Mouse (Mus musculus): ENCODE data around the gene Tnfrsf11a. TPM values are rescaled to one million over a fixed set of nuclear protein-coding genes. Genes with fewer than 3 reads are reported as not detected.

Tnfrsf11a gene
- polyA plus RNA-seq, 1 experiment = 0.16 TPM

GRCm38 (mm10) chr1:105832784-105833183, 52.3 kb downstream of the Tnfrsf11a start:
- no peak overlapping the region for H3K4me3 ChIP-seq (ENCODE audit: insufficient read depth, poor library complexity, severe bottlenecking)
- no peak overlapping the region for H3ac ChIP-seq (ENCODE audit: control insufficient read depth, insufficient read length, low read depth)
- H3K27me3 ChIP-seq (ENCODE audit: control insufficient read depth, insufficient read depth, insufficient read length) = no peaks in the 10 kb centered on the region
- TF ChIP-seq CEBPB (IDR thresholded peaks at IDR 0.05; ENCODE audit: low read depth) = no peak
- no peak for TF ChIP-seq USF1 (IDR thresholded peaks at IDR 0.05; ENCODE audit: low read depth)
- no peak for TF ChIP-seq FOSL1 (IDR thresholded peaks at IDR 0.05; ENCODE audit: insufficient read depth, low read length, poor library complexity, severe bottlenecking)
- TF ChIP-seq MYOD1 (IDR thresholded peaks at IDR 0.05; ENCODE audit: control insufficient read depth, insufficient read length, low read depth) = no peak
- no peak for TF ChIP-seq CTCF (IDR thresholded peaks at IDR 0.05; ENCODE audit: control insufficient read depth, insufficient read depth, insufficient read length)
- TF ChIP-seq MAX (IDR thresholded peaks at IDR 0.05) = no peak
- no peak for TF ChIP-seq MYOG (IDR thresholded peaks at IDR 0.05; ENCODE audit: control insufficient read depth, extremely low read depth, insufficient read length)
- H3K79me3 ChIP-seq (ENCODE audit: low read depth) = no peaks in the 10 kb centered on the region
- H3K36me3 ChIP-seq (ENCODE audit: control insufficient read depth, insufficient read depth) = no peaks in the 10 kb centered on the region
- H3K79me2 ChIP-seq (ENCODE audit: control insufficient read depth, insufficient read depth) = no peaks in the 10 kb centered on the region

- Histone ChIP-seq H3K27me3 (ENCODE audit: control insufficient read depth, insufficient read depth, insufficient read length) (no peaks in the 10 kb centered on the region), H3ac (ENCODE audit: control insufficient read depth, insufficient read length, low read depth) (no peak overlapping the region), H3K79me3 (ENCODE audit: low read depth) (no peaks in the 10 kb centered on the region), H3K4me3 (ENCODE audit: insufficient read depth, poor library complexity, severe bottlenecking) (no peak overlapping the region), H3K36me3 (ENCODE audit: control insufficient read depth, insufficient read depth) (no peaks in the 10 kb centered on the region), H3K79me2 (ENCODE audit: control insufficient read depth, insufficient read depth) (no peaks in the 10 kb centered on the region)
- TF ChIP-seq MAX (IDR thresholded peaks at IDR 0.05) (no peak), MYOD1 (IDR thresholded peaks at IDR 0.05; ENCODE audit: control insufficient read depth, insufficient read length, low read depth) (no peak), FOSL1 (IDR thresholded peaks at IDR 0.05; ENCODE audit: insufficient read depth, low read length, poor library complexity, severe bottlenecking) (no peak), CTCF (IDR thresholded peaks at IDR 0.05; ENCODE audit: control insufficient read depth, insufficient read depth, insufficient read length) (no peak)
Measured at GRCm38 (mm10) chr1:105842950-105843349, 62.4 kb downstream of the Tnfrsf11a start.

DNA sequence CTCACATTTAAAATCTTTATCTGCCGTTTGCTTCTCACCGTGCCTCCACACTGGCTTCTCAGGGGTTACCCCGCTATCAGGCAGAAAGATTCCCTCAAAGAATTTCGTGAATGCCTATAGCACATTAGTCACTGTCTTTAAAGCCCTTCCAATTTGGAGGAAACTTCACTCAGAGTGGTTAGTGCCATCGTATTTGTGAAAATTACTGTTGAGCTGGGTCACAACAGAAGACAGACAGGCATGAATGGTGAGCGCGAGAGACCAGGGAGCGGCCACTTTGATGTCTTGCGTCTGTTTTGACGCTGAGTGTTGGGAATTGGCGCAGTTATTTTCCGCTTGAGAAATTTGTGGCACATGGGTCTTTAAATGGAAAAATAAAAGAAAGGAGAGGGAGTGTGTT, 62.9 kb downstream of the Tnfrsf11a start:
- Histone ChIP-seq H3K79me2 (ENCODE audit: control insufficient read depth, insufficient read depth) (no peaks in the 10 kb centered on the region), H3K27me3 (ENCODE audit: control insufficient read depth, insufficient read depth, insufficient read length) (no peaks in the 10 kb centered on the region), H3K36me3 (ENCODE audit: control insufficient read depth, insufficient read depth) (no peaks in the 10 kb centered on the region), H3ac (ENCODE audit: control insufficient read depth, insufficient read length, low read depth) (no peak overlapping the region), H3K79me3 (ENCODE audit: low read depth) (no peaks in the 10 kb centered on the region), H3K4me3 (ENCODE audit: insufficient read depth, poor library complexity, severe bottlenecking) (no peak overlapping the region)
- no peak for TF ChIP-seq CEBPB (IDR thresholded peaks at IDR 0.05; ENCODE audit: low read depth)
- TF ChIP-seq MAX (IDR thresholded peaks at IDR 0.05) = no peak
- no peak for TF ChIP-seq CTCF (IDR thresholded peaks at IDR 0.05; ENCODE audit: control insufficient read depth, insufficient read depth, insufficient read length)
- TF ChIP-seq FOSL1 (IDR thresholded peaks at IDR 0.05; ENCODE audit: insufficient read depth, low read length, poor library complexity, severe bottlenecking) = no peak
- no peak for TF ChIP-seq USF1 (IDR thresholded peaks at IDR 0.05; ENCODE audit: low read depth)
- no peak for TF ChIP-seq MYOG (IDR thresholded peaks at IDR 0.05; ENCODE audit: control insufficient read depth, extremely low read depth, insufficient read length)
- no peak for TF ChIP-seq MYOD1 (IDR thresholded peaks at IDR 0.05; ENCODE audit: control insufficient read depth, insufficient read length, low read depth)

DNA sequence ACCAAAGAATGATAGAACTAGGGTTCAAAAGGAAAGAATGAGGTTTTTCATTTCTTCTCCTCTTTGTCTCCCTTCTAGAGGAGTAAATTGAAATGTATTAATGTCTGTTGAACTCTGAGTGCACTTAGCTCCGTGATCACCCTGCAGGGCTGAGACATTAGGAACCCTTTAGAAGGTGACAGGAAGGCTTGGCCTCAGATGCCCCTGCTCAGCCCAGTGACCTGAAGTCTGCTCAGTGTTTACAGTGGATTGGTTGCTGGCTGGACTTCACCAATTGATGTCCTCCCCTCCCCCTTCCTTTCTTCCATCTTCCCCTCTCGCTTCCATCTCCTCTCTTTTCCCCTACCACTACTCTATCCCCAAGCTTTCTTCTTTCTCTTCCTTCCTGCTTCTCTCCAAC, 63.3 kb downstream of the Tnfrsf11a start:
- Histone ChIP-seq H3K79me3 (ENCODE audit: low read depth) (no peaks in the 10 kb centered on the region), H3K36me3 (ENCODE audit: control insufficient read depth, insufficient read depth) (no peaks in the 10 kb centered on the region), H3ac (ENCODE audit: control insufficient read depth, insufficient read length, low read depth) (no peak overlapping the region), H3K79me2 (ENCODE audit: control insufficient read depth, insufficient read depth) (no peaks in the 10 kb centered on the region), H3K27me3 (ENCODE audit: control insufficient read depth, insufficient read depth, insufficient read length) (no peaks in the 10 kb centered on the region), H3K4me3 (ENCODE audit: insufficient read depth, poor library complexity, severe bottlenecking) (no peak overlapping the region)
- TF ChIP-seq CTCF (IDR thresholded peaks at IDR 0.05; ENCODE audit: control insufficient read depth, insufficient read depth, insufficient read length) (no peak), MYOG (IDR thresholded peaks at IDR 0.05; ENCODE audit: control insufficient read depth, extremely low read depth, insufficient read length) (no peak), MYOD1 (IDR thresholded peaks at IDR 0.05; ENCODE audit: control insufficient read depth, insufficient read length, low read depth) (no peak)

DNA sequence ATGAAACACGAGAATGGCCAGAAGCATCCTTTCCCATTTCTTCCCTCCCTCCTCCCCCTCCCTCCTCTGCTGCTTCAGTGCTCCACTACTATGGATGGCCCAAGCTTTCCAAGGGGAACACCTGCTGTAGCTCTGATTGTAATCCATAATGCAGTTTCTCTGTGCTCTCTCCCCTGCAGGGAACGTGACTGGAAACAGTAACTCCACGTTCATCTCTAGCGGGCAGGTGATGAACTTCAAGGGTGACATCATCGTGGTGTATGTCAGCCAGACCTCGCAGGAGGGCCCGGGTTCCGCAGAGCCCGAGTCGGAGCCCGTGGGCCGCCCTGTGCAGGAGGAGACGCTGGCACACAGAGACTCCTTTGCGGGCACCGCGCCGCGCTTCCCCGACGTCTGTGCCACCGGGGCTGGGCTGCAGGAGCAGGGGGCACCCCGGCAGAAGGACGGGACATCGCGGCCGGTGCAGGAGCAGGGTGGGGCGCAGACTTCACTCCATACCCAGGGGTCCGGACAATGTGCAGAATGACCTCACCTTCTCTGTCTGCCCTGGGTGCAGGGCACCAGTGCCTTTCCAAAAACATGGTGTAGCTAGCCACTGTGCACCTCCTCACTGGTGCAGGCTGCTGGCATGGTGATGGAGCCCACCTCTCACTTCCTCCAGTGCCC, 64.0 kb downstream of the Tnfrsf11a start:
- H3K79me3 ChIP-seq (ENCODE audit: low read depth) = no peaks in the 10 kb centered on the region
- no peaks in the 10 kb centered on the region for H3K36me3 ChIP-seq (ENCODE audit: control insufficient read depth, insufficient read depth)
- no peak overlapping the region for H3K4me3 ChIP-seq (ENCODE audit: insufficient read depth, poor library complexity, severe bottlenecking)
- no peak overlapping the region for H3ac ChIP-seq (ENCODE audit: control insufficient read depth, insufficient read length, low read depth)
- TF ChIP-seq CTCF (IDR thresholded peaks at IDR 0.05; ENCODE audit: control insufficient read depth, insufficient read depth, insufficient read length) = no peak
- TF ChIP-seq MAX (IDR thresholded peaks at IDR 0.05) = no peak
- TF ChIP-seq MYOG (IDR thresholded peaks at IDR 0.05; ENCODE audit: control insufficient read depth, extremely low read depth, insufficient read length) = no peak
- no peaks in the 10 kb centered on the region for H3K79me2 ChIP-seq (ENCODE audit: control insufficient read depth, insufficient read depth)
- no peaks in the 10 kb centered on the region for H3K27me3 ChIP-seq (ENCODE audit: control insufficient read depth, insufficient read depth, insufficient read length)

DNA sequence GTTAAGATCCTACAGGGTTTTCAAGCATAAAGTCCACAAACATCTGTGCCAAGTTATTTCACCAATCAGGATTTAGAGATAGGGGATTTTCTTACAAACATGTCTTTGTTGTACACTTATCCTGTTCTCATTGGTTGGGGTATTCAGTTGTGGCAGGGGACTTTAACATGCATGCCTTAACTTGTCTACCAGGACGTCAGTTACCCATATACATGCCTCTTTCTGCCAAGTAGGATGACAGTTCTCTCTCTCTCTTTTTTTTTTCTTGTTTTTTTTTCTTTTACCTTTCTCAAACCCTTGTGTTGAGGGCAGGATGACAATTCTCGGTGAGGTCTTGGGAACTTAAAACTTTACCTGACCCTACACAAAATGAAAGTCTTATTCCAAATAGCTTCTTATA, 65.9 kb downstream of the Tnfrsf11a start:
- Histone ChIP-seq H3ac (ENCODE audit: control insufficient read depth, insufficient read length, low read depth) (no peak overlapping the region), H3K4me3 (ENCODE audit: insufficient read depth, poor library complexity, severe bottlenecking) (no peak overlapping the region), H3K79me3 (ENCODE audit: low read depth) (no peaks in the 10 kb centered on the region), H3K27me3 (ENCODE audit: control insufficient read depth, insufficient read depth, insufficient read length) (no peaks in the 10 kb centered on the region), H3K79me2 (ENCODE audit: control insufficient read depth, insufficient read depth) (no peaks in the 10 kb centered on the region), H3K36me3 (ENCODE audit: control insufficient read depth, insufficient read depth) (no peaks in the 10 kb centered on the region)
- TF ChIP-seq MYOD1 (IDR thresholded peaks at IDR 0.05; ENCODE audit: control insufficient read depth, insufficient read length, low read depth) (no peak), CEBPB (IDR thresholded peaks at IDR 0.05; ENCODE audit: low read depth) (no peak), FOSL1 (IDR thresholded peaks at IDR 0.05; ENCODE audit: insufficient read depth, low read length, poor library complexity, severe bottlenecking) (no peak), USF1 (IDR thresholded peaks at IDR 0.05; ENCODE audit: low read depth) (no peak), CTCF (IDR thresholded peaks at IDR 0.05; ENCODE audit: control insufficient read depth, insufficient read depth, insufficient read length) (no peak), MYOG (IDR thresholded peaks at IDR 0.05; ENCODE audit: control insufficient read depth, extremely low read depth, insufficient read length) (no peak), MAX (IDR thresholded peaks at IDR 0.05) (no peak)

Measured in C2C12 (cell line).